Mouse (Mus musculus) spleen, postnatal 14 days (tissue): ENCODE measurements around the gene Olfr1408.

Experiments used
- DNase-seq, 2 experiments: peaks; one replicate each; pipeline ENCODE4 v3.0.0; 2021 to 2022; ENCODE audit warnings: low spot score in 2 of 2

Gene Olfr1408

GRCm38 (mm10) chr1:173137274-173137673 is at the start of gene Olfr1408:
Olfr1408 (minus strand) TSS chr1:173137374.
- DNase-seq: no peak

GRCm38 (mm10) chr1:173174154-173174842 is 37.1 kb upstream of the Olfr1408 start:
- no peak for DNase-seq
